Comparison of ENCODE assay signal across 8 mouse cellular contexts in the genomic region with DNA sequence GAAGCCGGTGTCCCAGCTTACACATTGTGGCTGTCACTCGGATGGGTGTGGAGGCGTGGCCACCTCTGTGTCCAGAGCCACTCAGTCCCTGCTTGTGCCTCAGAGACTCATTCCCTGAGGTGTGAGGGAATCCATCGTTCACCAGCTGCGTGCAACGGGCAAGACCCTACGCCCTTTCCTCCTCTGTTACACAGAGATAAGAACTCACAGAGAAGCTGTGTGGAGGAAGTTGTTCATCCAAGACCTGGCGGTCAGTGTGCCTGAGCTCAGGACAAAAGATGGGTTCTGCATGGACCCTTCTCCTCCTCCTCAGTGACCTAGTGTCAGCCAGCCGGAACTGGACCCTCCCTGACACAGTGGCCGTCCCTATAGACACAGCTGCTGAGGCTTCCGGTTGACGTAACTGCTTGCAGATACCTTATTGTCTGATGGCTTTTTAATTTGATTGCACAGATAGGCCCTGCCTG.
DNase-seq lines count a peak whose midpoint lies in the region; ATAC-seq and TF ChIP-seq lines count a peak whose summit lies in the region.

No protein-coding gene starts in this region.

- peak; percentile 74 for ATAC-seq in lung, embryonic 14.5 days (ENCODE audit: insufficient read depth)
- ATAC-seq in heart, embryonic 13.5 days (ENCODE audit: extremely low read depth, insufficient number of reproducible peaks, low FRiP score, low TSS enrichment): no peak
- peak; percentile 88 for ATAC-seq in liver, embryonic 14.5 days (ENCODE audit: insufficient read depth)
- ATAC-seq in stomach, embryonic 14.5 days (ENCODE audit: insufficient number of reproducible peaks, insufficient read depth, low FRiP score, low read depth): peak; percentile 71; the same call in 1 of the 2 replicates

- no peaks in the 10 kb centered on the region for H3K27me3 ChIP-seq in lung, embryonic 14.5 days (ENCODE audit: insufficient read depth, low read length)
- no peaks in the 10 kb centered on the region for H3K27me3 ChIP-seq in heart, embryonic 13.5 days (replicated peaks)
- no peaks in the 10 kb centered on the region for H3K27me3 ChIP-seq in liver, embryonic 14.5 days (ENCODE audit: control insufficient read depth, insufficient read depth, low read length)
- H3K27me3 ChIP-seq in stomach, embryonic 14.5 days (ENCODE audit: control insufficient read depth, insufficient read depth, low read length): no peaks in the 10 kb centered on the region

- TF ChIP-seq POLR2A in lung, adult 2 months (IDR thresholded peaks at IDR 0.05; ENCODE audit: borderline replicate concordance, extremely low read depth, low read depth, low read length): no peak

- peak; percentile 70; the same call in 1 of the 2 replicates for TF ChIP-seq EP300 in liver, embryonic 14.5 days (IDR thresholded peaks at IDR 0.05; ENCODE audit: low read depth)

- no peak overlapping the region for H3K9ac ChIP-seq in lung, embryonic 14.5 days
- H3K9ac ChIP-seq in heart, embryonic 13.5 days: 0 out of 2 replicates have a peak overlapping the region, but pooled peaks have one; percentile 63
- peak overlapping the region; percentile 7; the same call in 1 of the 2 replicates for H3K9ac ChIP-seq in liver, embryonic 14.5 days (replicated peaks)
- no peak overlapping the region for H3K9ac ChIP-seq in stomach, embryonic 14.5 days (replicated peaks; ENCODE audit: low read depth, low read length)

- no peak overlapping the region for H3K4me3 ChIP-seq in lung, embryonic 14.5 days (ENCODE audit: low read depth, low read length)
- no peak overlapping the region for H3K4me3 ChIP-seq in lung, adult 2 months (replicated peaks; ENCODE audit: extremely low read depth, low read depth, low read length)
- no peak overlapping the region for H3K4me3 ChIP-seq in heart, embryonic 13.5 days
- H3K4me3 ChIP-seq in liver, embryonic 14.5 days (ENCODE audit: insufficient read depth in 1 of 2, low read depth in 2 of 2, low read length in 2 of 2): no peak overlapping the region
- no peak overlapping the region for H3K4me3 ChIP-seq in stomach, embryonic 14.5 days (ENCODE audit: low read depth, low read length)

- no peaks in the 10 kb centered on the region for H3K9me3 ChIP-seq in lung, embryonic 14.5 days (ENCODE audit: low read depth, low read length)
- H3K9me3 ChIP-seq in heart, embryonic 13.5 days: no peaks in the 10 kb centered on the region
- H3K9me3 ChIP-seq in liver, embryonic 14.5 days (ENCODE audit: control insufficient read depth, low read length): no peaks in the 10 kb centered on the region
- H3K9me3 ChIP-seq in stomach, embryonic 14.5 days (ENCODE audit: control insufficient read depth, low read depth, low read length): no peaks in the 10 kb centered on the region

- DNase-seq in lung, embryonic 14.5 days: peak; percentile 61
- DNase-seq in lung, adult 2 months: no peak
- peak; percentile 55 to 59 (median 57) for DNase-seq in liver, embryonic 14.5 days (ENCODE audit: low read depth in 3 of 3, low spot score in 3 of 3)
- DNase-seq in layer of hippocampus, postnatal 36 days: no peak
- DNase-seq in cerebellum, adult 9-11 months: no peak
- DNase-seq in adrenal gland, postnatal 4 days (ENCODE audit: low spot score in 2 of 2): no peak

- H3K27ac ChIP-seq in lung, embryonic 14.5 days (ENCODE audit: low read depth): no peak overlapping the region
- peak overlapping the region; percentile 81 for H3K27ac ChIP-seq in heart, embryonic 13.5 days (replicated peaks)
- H3K27ac ChIP-seq in liver, embryonic 14.5 days: no peak overlapping the region
- no peak overlapping the region for H3K27ac ChIP-seq in stomach, embryonic 14.5 days (ENCODE audit: low read length)

- peaks cover 12% of the 10 kb centered on the region; the same call in 1 of the 2 replicates for H3K4me1 ChIP-seq in lung, embryonic 14.5 days (ENCODE audit: insufficient read depth)
- no peaks in the 10 kb centered on the region; the same call in none of the 2 replicates for H3K4me1 ChIP-seq in lung, adult 2 months (ENCODE audit: control insufficient read depth, insufficient read depth, low read length)
- peaks cover 85% of the 10 kb centered on the region for H3K4me1 ChIP-seq in heart, embryonic 13.5 days
- peaks cover 30 to 51% of the 10 kb centered on the region in 2 experiments for H3K4me1 ChIP-seq in liver, embryonic 14.5 days (replicated peaks; ENCODE audit: control insufficient read depth in 2 of 2, insufficient read depth in 2 of 2, low read length in 1 of 2)
- peaks cover 16% of the 10 kb centered on the region; the same call in 1 of the 2 replicates for H3K4me1 ChIP-seq in stomach, embryonic 14.5 days (ENCODE audit: control insufficient read depth, insufficient read depth, low read length)

- no peak for TF ChIP-seq CTCF in lung, embryonic 14.5 days (IDR thresholded peaks at IDR 0.05; ENCODE audit: low read depth)
- no peak for TF ChIP-seq CTCF in lung, adult 2 months (IDR thresholded peaks at IDR 0.05; ENCODE audit: insufficient read depth, low read length)
- no peak for TF ChIP-seq CTCF in liver, embryonic 14.5 days (IDR thresholded peaks at IDR 0.05; ENCODE audit: low read depth)

- no peaks in the 10 kb centered on the region for H3K36me3 ChIP-seq in lung, embryonic 14.5 days (ENCODE audit: insufficient read depth)
- H3K36me3 ChIP-seq in heart, embryonic 13.5 days: no peaks in the 10 kb centered on the region
- H3K36me3 ChIP-seq in liver, embryonic 14.5 days (replicated peaks; ENCODE audit: control insufficient read depth, insufficient read depth, low read depth): no peaks in the 10 kb centered on the region
- no peaks in the 10 kb centered on the region for H3K36me3 ChIP-seq in stomach, embryonic 14.5 days (ENCODE audit: control insufficient read depth, insufficient read depth, low read length)

- H3K4me2 ChIP-seq in lung, embryonic 14.5 days: 0 out of 2 replicates have a peak overlapping the region, but pooled peaks have one; percentile 7
- H3K4me2 ChIP-seq in heart, embryonic 13.5 days: peak overlapping the region; percentile 19
- H3K4me2 ChIP-seq in liver, embryonic 14.5 days (ENCODE audit: low read depth): peak overlapping the region; percentile 43
- H3K4me2 ChIP-seq in stomach, embryonic 14.5 days (replicated peaks; ENCODE audit: low read depth, low read length): no peak overlapping the region

- 30% methylated on average over 12 of the region's 12 CpGs for WGBS in lung, embryonic 14.5 days
- 30% methylated on average over 12 of the region's 12 CpGs for WGBS in lung, adult 2 months
- WGBS in heart, embryonic 13.5 days: 17% methylated on average over 12 of the region's 12 CpGs
- 8% methylated on average over 12 of the region's 12 CpGs for WGBS in liver, embryonic 14.5 days (ENCODE audit: insufficient replicate concordance)
- 48% methylated on average over 12 of the region's 12 CpGs for WGBS in stomach, embryonic 14.5 days

Comparison
In these comparisons a context has a peak if more than half of its experiments do, and no peak if none do; other contexts are left out.
1. DNase-seq: peak in lung, embryonic 14.5 days (single experiment) and liver, embryonic 14.5 days (3 of 3); none in lung, adult 2 months (single experiment), layer of hippocampus, postnatal 36 days (0 of 2), cerebellum, adult 9-11 months (single experiment) and adrenal gland, postnatal 4 days (0 of 2).
2. H3K9ac ChIP-seq: peak in heart, embryonic 13.5 days (single experiment) and liver, embryonic 14.5 days (single experiment); none in lung, embryonic 14.5 days (single experiment) and stomach, embryonic 14.5 days (single experiment).